Mouse (Mus musculus) ES-Bruce4 (cell line): ENCODE measurements around the gene Gon4l. TPM values are rescaled to one million over a fixed set of nuclear protein-coding genes. Genes with fewer than 3 reads are reported as not detected.
"Not testable (repeated sequence)": the region's sequence is repeated elsewhere in the genome, so short reads cannot be mapped to it uniquely, and the experiment has no call there.

ENCODE experiments used
- H3K27ac ChIP-seq: 2 replicates; pipeline ENCODE4 v1.5.1; 2012; ENCODE audit warnings: low read length, inconsistent platforms; ENCODE audit not compliant: insufficient read depth
- H3K27me3 ChIP-seq: 2 replicates; pipeline ENCODE4 v1.6.1; 2012; ENCODE audit warnings: mild to moderate bottlenecking, low read length, inconsistent platforms; ENCODE audit not compliant: control insufficient read depth, poor library complexity, insufficient read depth, severe bottlenecking
- H3K36me3 ChIP-seq: 2 replicates; pipeline ENCODE4 v1.6.1; 2012; ENCODE audit warnings: inconsistent platforms, mild to moderate bottlenecking, low read length, moderate library complexity; ENCODE audit not compliant: control insufficient read depth, poor library complexity, insufficient read depth, severe bottlenecking
- H3K4me1 ChIP-seq: one replicate; pipeline ENCODE4 v1.8.1; 2011; ENCODE audit warnings: low read length; ENCODE audit not compliant: control insufficient read depth, insufficient read depth
- H3K4me3 ChIP-seq: 2 replicates; pipeline ENCODE4 v1.5.1; 2011; ENCODE audit warnings: low read depth, mild to moderate bottlenecking, low read length
- H3K9ac ChIP-seq: 2 replicates; pipeline ENCODE4 v1.6.1; 2012; ENCODE audit warnings: low read depth, mild to moderate bottlenecking, inconsistent platforms; ENCODE audit not compliant: poor library complexity, severe bottlenecking
- H3K9me3 ChIP-seq: replicated peaks from 2 replicates; pipeline ENCODE4 v1.6.1; 2012; ENCODE audit warnings: mild to moderate bottlenecking, low read length, inconsistent platforms; ENCODE audit not compliant: control insufficient read depth, poor library complexity, insufficient read depth, severe bottlenecking
- CTCF ChIP-seq: IDR thresholded peaks from one replicate; pipeline ENCODE4 v1.8.1; 2011; ENCODE audit warnings: low read depth, low read length
- EP300 ChIP-seq: IDR thresholded peaks from 2 replicates; pipeline ENCODE4 v1.6.1; 2011; ENCODE audit warnings: low read depth, low read length; ENCODE audit not compliant: insufficient read depth
- POLR2A ChIP-seq: IDR thresholded peaks from one replicate; pipeline ENCODE4 v1.8.1; 2011; ENCODE audit warnings: low read length; ENCODE audit not compliant: insufficient read depth
- polyA plus RNA-seq: library from polyadenylated mRNA; stranded (reverse); fragments of >200 nt; gene quantifications from 2 replicates; pipeline ENCODE4 v1.2.4, GENCODE M21; 2011; ENCODE audit warnings: low read depth; ENCODE audit not compliant: missing spikeins, insufficient read depth, insufficient read length

Gon4l gene
- polyA plus RNA-seq, 1 experiment: 60.1 TPM

- Histone ChIP-seq H3K4me3 (no peak overlapping the region), H3K9me3 (no peaks in the 10 kb centered on the region), H3K9ac (no peak overlapping the region), H3K27ac (no peak overlapping the region), H3K36me3 (no peaks in the 10 kb centered on the region), H3K4me1 (no peaks in the 10 kb centered on the region), H3K27me3 (no peaks in the 10 kb centered on the region)
- TF ChIP-seq POLR2A: no peak
Observed at GRCm38 (mm10) chr3:88827231-88827630, 7.8 kb upstream of the Gon4l start.

GRCm38 (mm10) chr3:88831177-88832121, 3.6 kb upstream of the Gon4l start:
- not testable (repeated sequence) for H3K27me3 ChIP-seq, H3K9ac ChIP-seq

GRCm38 (mm10) chr3:88832388-88832787, 2.6 kb upstream of the Gon4l start:
- H3K36me3 ChIP-seq, H3K4me3 ChIP-seq, H3K9ac ChIP-seq, H3K27me3 ChIP-seq, H3K27ac ChIP-seq, H3K9me3 ChIP-seq, H3K4me1 ChIP-seq: not testable (repeated sequence)

More at GRCm38 (mm10) chr3:88831177-88832121, 3.6 kb upstream of the Gon4l start:
- H3K36me3 ChIP-seq, H3K4me1 ChIP-seq, H3K9me3 ChIP-seq: not testable (repeated sequence)
- Histone ChIP-seq H3K4me3 (peak overlapping the region; percentile 48; the same call in 1 of the 2 replicates), H3K27ac (peak overlapping the region; percentile 56; the same call in 1 of the 2 replicates)

- no peak for TF ChIP-seq POLR2A
- no peak for TF ChIP-seq EP300
- no peak for TF ChIP-seq CTCF
- Histone ChIP-seq H3K27me3 (no peaks in the 10 kb centered on the region), H3K27ac (no peak overlapping the region), H3K4me1 (no peaks in the 10 kb centered on the region), H3K9me3 (no peaks in the 10 kb centered on the region), H3K4me3 (no peak overlapping the region), H3K36me3 (peaks cover 12% of the 10 kb centered on the region), H3K9ac (no peak overlapping the region)
Observed at GRCm38 (mm10) chr3:88849172-88849571, 14.1 kb downstream of the Gon4l start.

- Histone ChIP-seq H3K27me3 (no peaks in the 10 kb centered on the region), H3K27ac (no peak overlapping the region), H3K36me3 (peaks cover 55% of the 10 kb centered on the region), H3K4me3 (no peak overlapping the region), H3K9me3 (no peaks in the 10 kb centered on the region), H3K4me1 (no peaks in the 10 kb centered on the region), H3K9ac (no peak overlapping the region)
- TF ChIP-seq EP300 (no peak), CTCF (no peak), POLR2A (no peak)
Observed at GRCm38 (mm10) chr3:88855837-88856236, 20.8 kb downstream of the Gon4l start.

- H3K27me3 ChIP-seq: no peaks in the 10 kb centered on the region
- no peak overlapping the region for H3K9ac ChIP-seq
- no peak overlapping the region for H3K27ac ChIP-seq
- TF ChIP-seq EP300 (no peak), POLR2A (no peak), CTCF (no peak)
- peaks cover 73% of the 10 kb centered on the region for H3K36me3 ChIP-seq
- H3K4me1 ChIP-seq: no peaks in the 10 kb centered on the region
- no peaks in the 10 kb centered on the region for H3K9me3 ChIP-seq
- H3K4me3 ChIP-seq: no peak overlapping the region
Observed at GRCm38 (mm10) chr3:88862129-88862528, 27.1 kb downstream of the Gon4l start.

GRCm38 (mm10) chr3:88866735-88867134, 31.7 kb downstream of the Gon4l start:
- H3K4me3 ChIP-seq, H3K9ac ChIP-seq, H3K27ac ChIP-seq, H3K27me3 ChIP-seq, H3K9me3 ChIP-seq, H3K4me1 ChIP-seq: not testable (repeated sequence)
- peaks cover 35% of the 10 kb centered on the region for H3K36me3 ChIP-seq

GRCm38 (mm10) chr3:88867177-88867576, 32.1 kb downstream of the Gon4l start:
- H3K4me1 ChIP-seq, H3K27ac ChIP-seq, H3K9me3 ChIP-seq, H3K4me3 ChIP-seq, H3K9ac ChIP-seq, H3K27me3 ChIP-seq: not testable (repeated sequence)
- H3K36me3 ChIP-seq: peaks cover 30% of the 10 kb centered on the region

- not testable (repeated sequence) for H3K27ac ChIP-seq, H3K4me3 ChIP-seq, H3K27me3 ChIP-seq, H3K4me1 ChIP-seq, H3K9ac ChIP-seq, H3K9me3 ChIP-seq
- peaks cover 20% of the 10 kb centered on the region for H3K36me3 ChIP-seq
Observed at GRCm38 (mm10) chr3:88868449-88868848, 33.4 kb downstream of the Gon4l start.
